Mouse (Mus musculus): ENCODE results near the gene St6galnac3. TPM values are rescaled to one million over a fixed set of nuclear protein-coding genes. Genes with fewer than 3 reads are reported as not detected.

The St6galnac3 gene
- total and polyA plus RNA-seq, 3 experiments = 0.08 to 1.1 (median 0.38) TPM

- TF ChIP-seq ZNF384 (IDR thresholded peaks at IDR 0.05; ENCODE audit: low read depth, low read length) = peak; percentile 35; the same call in 1 of the 2 replicates
- no peak for TF ChIP-seq ZMIZ1 (IDR thresholded peaks at IDR 0.05; ENCODE audit: low read depth, low read length)
- TF ChIP-seq E2F4 (IDR thresholded peaks at IDR 0.05; ENCODE audit: insufficient replicate concordance, low read depth, low read length) = no peak
- TF ChIP-seq HCFC1 (IDR thresholded peaks at IDR 0.05; ENCODE audit: low read depth, low read length) = no peak
- TF ChIP-seq NRF1 (IDR thresholded peaks at IDR 0.05; ENCODE audit: low read depth, low read length) = no peak
- 0 out of 2 replicates have a peak, but pooled peaks have one; percentile 21 for TF ChIP-seq CHD2 (IDR thresholded peaks at IDR 0.05; ENCODE audit: low read length)
Measured at GRCm38 (mm10) chr3:153748293-153748692, 23.3 kb upstream of the St6galnac3 start (continued).

GRCm38 (mm10) chr3:153745099-153745498 lies 20.1 kb upstream of the St6galnac3 start:
- dilution Hi-C loops (cut with MboI; ENCODE audit: extremely low pct_ligation_motif_present, extremely low pct_unique_long_range_greater_than_20kb, low sequenced_read_pairs) = no loop called here
- H3K27ac ChIP-seq (ENCODE audit: insufficient read depth, low read depth) = no peak overlapping the region

More at GRCm38 (mm10) chr3:153745099-153745498, 20.1 kb upstream of the St6galnac3 start:
- H3K79me2 ChIP-seq (replicated peaks; ENCODE audit: control insufficient read depth, extremely low read depth, insufficient read depth, poor library complexity, severe bottlenecking) = no peaks in the 10 kb centered on the region
- peaks cover 13 to 52% of the 10 kb centered on the region in 2 experiments for H3K4me1 ChIP-seq (ENCODE audit: control insufficient read depth in 1 of 2, insufficient read depth in 2 of 2)
- no peak overlapping the region for H3K9ac ChIP-seq (ENCODE audit: insufficient read depth, low read depth)
- no peaks in the 10 kb centered on the region for H3K36me3 ChIP-seq (replicated peaks in 1 of 2; ENCODE audit: control insufficient read depth in 1 of 2, insufficient read depth in 1 of 2, low read length in 1 of 2)
- no peaks in the 10 kb centered on the region for H3K9me3 ChIP-seq (replicated peaks; ENCODE audit: low read length)
- in situ Hi-C loops (cut with MboI; ENCODE audit: low pct_ligation_motif_present, low pct_unique_long_range_greater_than_20kb, low sequenced_read_pairs) = no loop called here
- no peaks in the 10 kb centered on the region for H3K27me3 ChIP-seq (replicated peaks)
- H3K4me3 ChIP-seq (replicated peaks in 1 of 3; ENCODE audit: low read depth in 2 of 3, low read length in 2 of 3, poor library complexity in 1 of 3) = no peak overlapping the region
- no peak for TF ChIP-seq MEF2A (IDR thresholded peaks at IDR 0.05; ENCODE audit: borderline replicate concordance, low read depth, low read length)
- no peak for TF ChIP-seq ELF1 (IDR thresholded peaks at IDR 0.05; ENCODE audit: low read depth, low read length)
- TF ChIP-seq KAT2A (IDR thresholded peaks at IDR 0.05; ENCODE audit: insufficient replicate concordance, low read length) = no peak
- TF ChIP-seq ETS1 (conservative IDR thresholded peaks at IDR 0.05; ENCODE audit: low read depth, low read length) = 0 out of 2 replicates have a peak, but pooled peaks have one; percentile 8
- no peak for TF ChIP-seq USF2 (conservative IDR thresholded peaks at IDR 0.05; ENCODE audit: low read depth, low read length)
- TF ChIP-seq PAX5 (IDR thresholded peaks at IDR 0.05; ENCODE audit: low read length) = no peak
- TF ChIP-seq UBTF (IDR thresholded peaks at IDR 0.05; ENCODE audit: low read depth, low read length) = no peak
- TF ChIP-seq NELFE (IDR thresholded peaks at IDR 0.05; ENCODE audit: low read depth, low read length) = no peak
- TF ChIP-seq MAFK (IDR thresholded peaks at IDR 0.05; ENCODE audit: insufficient replicate concordance, low read length) = no peak
- TF ChIP-seq ZNF384 (IDR thresholded peaks at IDR 0.05; ENCODE audit: low read depth, low read length) = no peak
- TF ChIP-seq JUND (conservative IDR thresholded peaks at IDR 0.05; ENCODE audit: low read depth, low read length) = peak; percentile 88
- TF ChIP-seq POLR2A (IDR thresholded peaks at IDR 0.05; ENCODE audit: low read depth, low read length) = no peak
- TF ChIP-seq TCF12 (IDR thresholded peaks at IDR 0.05; ENCODE audit: low read depth, low read length) = no peak
- TF ChIP-seq IRF4 (IDR thresholded peaks at IDR 0.05; ENCODE audit: low read depth, low read length) = peak; percentile 82
- no peak for TF ChIP-seq SMC3 (IDR thresholded peaks at IDR 0.05; ENCODE audit: low read depth, low read length)
- no peak for TF ChIP-seq MYC (IDR thresholded peaks at IDR 0.05; ENCODE audit: low read depth, low read length)
- no peak for TF ChIP-seq GABPA (IDR thresholded peaks at IDR 0.05; ENCODE audit: insufficient replicate concordance, low read depth, low read length)
- no peak for TF ChIP-seq CHD2 (IDR thresholded peaks at IDR 0.05; ENCODE audit: low read length)
- TF ChIP-seq EP300 (IDR thresholded peaks at IDR 0.05; ENCODE audit: low read length) = peak; percentile 79
- TF ChIP-seq JUN (IDR thresholded peaks at IDR 0.05; ENCODE audit: insufficient read depth, low read depth, low read length) = peak; percentile 60
- TF ChIP-seq MXI1 (IDR thresholded peaks at IDR 0.05; ENCODE audit: low read depth, low read length) = no peak
- TF ChIP-seq E2F4 (IDR thresholded peaks at IDR 0.05; ENCODE audit: insufficient replicate concordance, low read depth, low read length) = no peak
- no peak for TF ChIP-seq MAZ (IDR thresholded peaks at IDR 0.05; ENCODE audit: low read depth, low read length)
- TF ChIP-seq RAD21 (IDR thresholded peaks at IDR 0.05; ENCODE audit: low read depth, low read length) = no peak
- TF ChIP-seq BHLHE40 (IDR thresholded peaks at IDR 0.05; ENCODE audit: low read depth, low read length) = peak; percentile 55; the same call in 1 of the 2 replicates
- TF ChIP-seq NRF1 (IDR thresholded peaks at IDR 0.05; ENCODE audit: low read depth, low read length) = no peak
- no peak for TF ChIP-seq ZMIZ1 (IDR thresholded peaks at IDR 0.05; ENCODE audit: low read depth, low read length)
- TF ChIP-seq POLR2AphosphoS2 (IDR thresholded peaks at IDR 0.05; ENCODE audit: low read depth, low read length) = no peak
- no peak for TF ChIP-seq ZKSCAN1 (IDR thresholded peaks at IDR 0.05; ENCODE audit: borderline replicate concordance, low read depth, low read length)
- TF ChIP-seq CHD1 (IDR thresholded peaks at IDR 0.05; ENCODE audit: low read depth, low read length) = no peak
- no peak for TF ChIP-seq SIN3A (IDR thresholded peaks at IDR 0.05; ENCODE audit: low read length)
- TF ChIP-seq RCOR1 (conservative IDR thresholded peaks at IDR 0.05; ENCODE audit: low read depth, low read length) = no peak
- TF ChIP-seq USF1 (IDR thresholded peaks at IDR 0.05; ENCODE audit: low read depth, low read length) = no peak
- TF ChIP-seq HCFC1 (IDR thresholded peaks at IDR 0.05; ENCODE audit: low read depth, low read length) = no peak
- TF ChIP-seq CTCF (conservative IDR thresholded peaks at IDR 0.05 in 1 of 2, IDR thresholded peaks at IDR 0.05 in 1 of 2; ENCODE audit: low read depth in 2 of 2, low read length in 2 of 2) = no peak
- 0 out of 2 replicates have a peak, but pooled peaks have one; percentile 13 for TF ChIP-seq TBP (conservative IDR thresholded peaks at IDR 0.05; ENCODE audit: low read depth, low read length)
- peak overlapping the region; percentile 52; the same call in 1 of the 2 replicates for H3K4me2 ChIP-seq (ENCODE audit: insufficient read depth, low read depth, poor library complexity, severe bottlenecking)
- DNase-seq (ENCODE audit: extremely low read depth) = peak; percentile 55

Measured in CH12.LX (cell line).